ENCODE assay signal across 8 mouse cellular contexts in the genomic region with DNA sequence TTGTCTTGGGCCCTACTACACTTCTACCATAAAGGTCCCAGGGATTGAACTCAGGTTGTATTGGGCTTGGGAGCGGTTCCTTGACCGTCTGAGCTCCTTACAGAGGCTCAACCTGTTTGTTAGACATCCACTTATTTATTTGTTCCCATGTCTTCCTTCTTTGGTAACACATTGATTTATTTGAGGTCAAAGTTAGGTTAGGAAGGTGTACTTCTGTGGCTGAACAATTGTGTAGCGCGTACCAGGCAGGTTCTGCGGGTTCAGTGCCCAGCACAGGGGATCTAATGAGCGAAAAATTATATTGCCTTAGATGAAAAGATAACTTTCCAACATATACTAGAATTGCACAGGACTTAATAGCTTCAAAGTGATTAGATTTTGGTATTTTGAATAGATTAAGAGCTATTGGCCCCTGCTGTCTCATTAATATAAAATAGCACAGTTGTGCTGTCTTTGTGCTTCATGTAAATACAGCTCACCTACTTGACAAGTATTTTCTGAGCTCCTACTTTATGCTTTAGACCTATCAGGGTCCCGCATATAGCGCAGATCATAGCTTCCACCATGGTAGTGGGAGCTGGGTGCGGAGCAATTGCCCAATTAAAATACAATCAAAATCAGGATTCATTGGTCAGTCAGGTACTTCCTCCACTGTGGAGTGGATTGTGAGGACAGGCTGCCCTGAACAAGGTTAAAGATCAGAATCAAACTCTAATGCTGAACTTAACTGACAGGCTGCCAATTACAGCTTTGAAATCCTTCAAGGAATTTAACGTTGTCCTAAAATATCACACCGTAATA. TPM values are rescaled to one million over a fixed set of nuclear protein-coding genes. Genes with fewer than 3 reads are reported as not detected.
DNase-seq lines count a peak whose midpoint lies in the region; ATAC-seq lines count a peak whose summit lies in the region.

No protein-coding gene starts in this region.

- DNase-seq in adrenal gland, postnatal 14 days, result peak; percentile 18
- no peak for DNase-seq in adrenal gland, adult 18-20 months (ENCODE audit: low spot score in 2 of 2)
- DNase-seq in 3134 (ENCODE audit: extremely low read depth, insufficient read length, low spot score), result peak; percentile 10
- DNase-seq in forebrain, embryonic 11.5 days (ENCODE audit: low spot score), result no peak
- DNase-seq in large intestine, adult 2 months (ENCODE audit: low read depth, low spot score), result peak; percentile 62
- DNase-seq in spleen, postnatal 4 days (ENCODE audit: low spot score in 2 of 2), result no peak
- no peak for DNase-seq in gastrocnemius, postnatal 4 days (ENCODE audit: low spot score in 2 of 2)

- peak overlapping the region; percentile 54 for H3K4me2 ChIP-seq in forebrain, embryonic 11.5 days (ENCODE audit: low read depth, low read length, severe bottlenecking)
- H3K4me2 ChIP-seq in midbrain, embryonic 15.5 days, result peak overlapping the region; percentile 65

- H3K27ac ChIP-seq in forebrain, embryonic 11.5 days (ENCODE audit: low read depth, low read length), result peak overlapping the region; percentile 99
- H3K27ac ChIP-seq in midbrain, embryonic 15.5 days, result peak overlapping the region; percentile 100

- peak overlapping the region; percentile 92 for H3K9ac ChIP-seq in forebrain, embryonic 11.5 days (ENCODE audit: low read length)
- peak overlapping the region; percentile 67 for H3K9ac ChIP-seq in midbrain, embryonic 15.5 days

- no peak for ATAC-seq in forebrain, embryonic 11.5 days (replicated peaks; ENCODE audit: low FRiP score)
- peak; percentile 9 for ATAC-seq in midbrain, embryonic 15.5 days (replicated peaks)

- peak overlapping the region; percentile 94 for H3K4me3 ChIP-seq in forebrain, embryonic 11.5 days (ENCODE audit: low read depth, low read length)
- H3K4me3 ChIP-seq in midbrain, embryonic 15.5 days, result peak overlapping the region; percentile 86

- H3K27me3 ChIP-seq in forebrain, embryonic 11.5 days (ENCODE audit: control insufficient read depth, insufficient read depth, low read length), result no peaks in the 10 kb centered on the region
- H3K27me3 ChIP-seq in midbrain, embryonic 15.5 days (replicated peaks), result no peaks in the 10 kb centered on the region

- no peaks in the 10 kb centered on the region for H3K9me3 ChIP-seq in forebrain, embryonic 11.5 days (ENCODE audit: control insufficient read depth, low read length)
- no peaks in the 10 kb centered on the region for H3K9me3 ChIP-seq in midbrain, embryonic 15.5 days

- 51% methylated on average over 11 of the region's 11 CpGs for WGBS in forebrain, embryonic 11.5 days
- WGBS in large intestine, adult 2 months, result 22% methylated on average over 11 of the region's 11 CpGs
- WGBS in midbrain, embryonic 15.5 days, result 53% methylated on average over 11 of the region's 11 CpGs

- H3K36me3 ChIP-seq in forebrain, embryonic 11.5 days (ENCODE audit: control insufficient read depth, insufficient read depth, low read length), result no peaks in the 10 kb centered on the region
- H3K36me3 ChIP-seq in midbrain, embryonic 15.5 days (replicated peaks), result no peaks in the 10 kb centered on the region

- peaks cover 4% of the 10 kb centered on the region for H3K4me1 ChIP-seq in forebrain, embryonic 11.5 days (replicated peaks; ENCODE audit: control insufficient read depth, insufficient read depth, low read length)
- peaks cover 21% of the 10 kb centered on the region for H3K4me1 ChIP-seq in midbrain, embryonic 15.5 days

RNA-seq across cellular contexts. Expression of gene Bclaf1, which starts 1.1 kb away (rescaled TPM):
- total RNA-seq in adrenal gland, postnatal 14 days (2021), result 125 and 138 TPM in 2 replicates
- total RNA-seq in adrenal gland, adult 18-20 months (2021), result 100 to 1,000 TPM in 1 of 2 experiments, 10 to 100 TPM in 1; 83.8 to 128 TPM
- 185 and 196 TPM in 2 replicates for polyA plus RNA-seq in forebrain, embryonic 11.5 days (2014; fragmentation: Nextera tagmentation; extraction: Ambion mirVana)
- polyA plus RNA-seq in large intestine, adult 2 months (2012; rRNA removed), result 10.3 and 18.4 TPM in 2 replicates
- polyA plus RNA-seq in midbrain, embryonic 15.5 days (2015; fragmentation: Nextera tagmentation; extraction: Ambion mirVana), result 121 and 122 TPM in 2 replicates
- total RNA-seq in gastrocnemius, postnatal 4 days (2021), result 100 to 1,000 TPM in 1 of 2 experiments, 10 to 100 TPM in 1; 85.0 to 101 TPM

RNA-seq across cellular contexts. Expression of gene Mtfr2, which starts 36.4 kb away (rescaled TPM):
- total RNA-seq in adrenal gland, postnatal 14 days (2021), result 2.0 and 2.7 TPM in 2 replicates
- under 1 TPM; 0.54 to 0.63 TPM for total RNA-seq in adrenal gland, adult 18-20 months (2021)
- 2.6 and 3.0 TPM in 2 replicates for polyA plus RNA-seq in forebrain, embryonic 11.5 days (2014; fragmentation: Nextera tagmentation; extraction: Ambion mirVana)
- polyA plus RNA-seq in large intestine, adult 2 months (2012; rRNA removed), result 2.1 and 3.5 TPM in 2 replicates
- 0.38 and 0.50 TPM in 2 replicates for polyA plus RNA-seq in midbrain, embryonic 15.5 days (2015; fragmentation: Nextera tagmentation; extraction: Ambion mirVana)
- total RNA-seq in gastrocnemius, postnatal 4 days (2021), result 1 to 10 TPM; 1.8 to 2.4 TPM

Comparison
In these comparisons a context has a peak if more than half of its experiments do, and no peak if none do; other contexts are left out.
1. DNase-seq: peak in adrenal gland, postnatal 14 days (single experiment), 3134 (single experiment) and large intestine, adult 2 months (single experiment); none in adrenal gland, adult 18-20 months (0 of 2), forebrain, embryonic 11.5 days (single experiment), spleen, postnatal 4 days (0 of 2) and gastrocnemius, postnatal 4 days (0 of 2).